Mouse (Mus musculus) midbrain, embryonic 16.5 days (tissue): Measurements from ENCODE around the gene Xpo1. TPM values are rescaled to one million over a fixed set of nuclear protein-coding genes. Genes with fewer than 3 reads are reported as not detected.

ENCODE experiments used
- ATAC-seq: fragments of 200-750 bp; cut with Nextera tagmentation; 2 replicates; pipeline ENCODE4 v1.8.0; 2017; ENCODE audit warnings: moderate TSS enrichment
- H3K27ac ChIP-seq: fragments of 300-500 bp; sonication (generic); 2 replicates; pipeline ENCODE4 v1.5.1; 2014; ENCODE audit warnings: mild to moderate bottlenecking, low read length, mixed read lengths
- H3K27me3 ChIP-seq: fragments of 300-500 bp; sonication (generic); 2 replicates; pipeline ENCODE4 v1.6.1; 2014; ENCODE audit warnings: low read depth, low read length, mixed read lengths; ENCODE audit not compliant: control insufficient read depth, insufficient read depth
- H3K36me3 ChIP-seq: fragments of 300-500 bp; sonication (generic); 2 replicates; pipeline ENCODE4 v1.6.1; 2014; ENCODE audit warnings: mild to moderate bottlenecking, low read length, moderate library complexity, mixed read lengths; ENCODE audit not compliant: control insufficient read depth, insufficient read depth
- H3K4me1 ChIP-seq: fragments of 300-500 bp; sonication (generic); 2 replicates; pipeline ENCODE4 v1.6.1; 2014; ENCODE audit warnings: mild to moderate bottlenecking, low read length, mixed read lengths; ENCODE audit not compliant: control insufficient read depth, insufficient read depth
- H3K4me2 ChIP-seq: fragments of 300-500 bp; sonication (generic); 2 replicates; pipeline ENCODE4 v1.6.1; 2014; ENCODE audit warnings: mild to moderate bottlenecking, low read length, mixed read lengths
- H3K4me3 ChIP-seq: fragments of 300-500 bp; sonication (generic); 2 replicates; pipeline ENCODE4 v1.5.1; 2014; ENCODE audit warnings: low read depth, mild to moderate bottlenecking, low read length, moderate library complexity, mixed read lengths
- H3K9ac ChIP-seq: fragments of 300-500 bp; sonication (generic); 2 replicates; pipeline ENCODE4 v1.6.1; 2014; ENCODE audit warnings: low read depth, low read length, mixed read lengths
- H3K9me3 ChIP-seq: fragments of 300-500 bp; sonication (generic); replicated peaks from 2 replicates; pipeline ENCODE4 v1.6.1; 2014; ENCODE audit warnings: mild to moderate bottlenecking, low read length, mixed read lengths; ENCODE audit not compliant: control insufficient read depth, poor library complexity, severe bottlenecking
- WGBS: fragments of 180-500 bp; shearing (Covaris S2); extraction: QIAGEN DNeasy Blood & Tissue Kit; methylation state at CpG from one replicate; pipeline ENCODE4 v1.1.7; 2014; 5-methylcytosine and 5-hydroxymethylcytosine counted together
- polyA plus RNA-seq: library from polyadenylated mRNA; unstranded; fragments of >200 nt; fragmentation: Nextera tagmentation; extraction: Ambion mirVana; gene quantifications from 2 replicates; pipeline ENCODE4 v1.2.1, GENCODE M21; 2015

Gene Xpo1
- polyA plus RNA-seq, 1 experiment from 2014 or later = 69.7 TPM

DNA sequence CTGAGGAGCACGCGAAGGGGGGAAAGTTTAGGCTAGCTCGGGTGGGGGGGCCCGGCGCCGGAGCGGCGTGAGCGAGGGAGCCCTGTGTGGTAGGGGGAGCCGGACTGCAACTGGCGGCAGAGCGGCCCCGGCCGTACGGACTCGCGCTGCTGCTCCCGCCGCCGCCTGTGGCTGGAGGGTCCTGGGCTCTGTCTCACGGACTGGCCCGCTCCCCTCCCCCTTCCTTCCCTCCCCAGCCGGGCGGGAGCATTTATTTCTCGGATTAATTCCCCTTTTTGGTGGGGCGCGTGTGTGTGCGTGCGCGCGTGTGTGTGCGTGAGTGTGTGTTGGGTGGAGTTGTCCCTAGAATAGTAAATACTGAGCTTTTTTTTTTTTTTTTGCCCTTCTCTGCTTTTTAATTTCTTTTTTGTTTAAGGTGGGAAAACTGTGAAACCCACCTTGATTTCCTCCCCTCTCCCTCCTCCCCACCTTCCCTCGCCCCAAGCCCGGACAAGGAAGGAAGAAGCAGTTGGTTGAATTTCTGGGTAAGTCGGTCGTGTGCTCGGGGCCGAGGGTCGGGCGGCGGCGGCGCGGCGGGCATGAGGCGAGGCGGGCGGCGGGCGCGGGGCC is 457 bp downstream of the Xpo1 start:
- Histone ChIP-seq H3K36me3 (no peaks in the 10 kb centered on the region), H3K9me3 (no peaks in the 10 kb centered on the region), H3K9ac (peak overlapping the region; percentile 97), H3K27me3 (no peaks in the 10 kb centered on the region), H3K4me3 (peak overlapping the region; percentile 82), H3K4me1 (peaks cover 20% of the 10 kb centered on the region), H3K27ac (peak overlapping the region; percentile 100), H3K4me2 (peak overlapping the region; percentile 92)
- ATAC-seq = peak; percentile 61
- 2% methylated on average over 20 of the region's 51 CpGs for WGBS

DNA sequence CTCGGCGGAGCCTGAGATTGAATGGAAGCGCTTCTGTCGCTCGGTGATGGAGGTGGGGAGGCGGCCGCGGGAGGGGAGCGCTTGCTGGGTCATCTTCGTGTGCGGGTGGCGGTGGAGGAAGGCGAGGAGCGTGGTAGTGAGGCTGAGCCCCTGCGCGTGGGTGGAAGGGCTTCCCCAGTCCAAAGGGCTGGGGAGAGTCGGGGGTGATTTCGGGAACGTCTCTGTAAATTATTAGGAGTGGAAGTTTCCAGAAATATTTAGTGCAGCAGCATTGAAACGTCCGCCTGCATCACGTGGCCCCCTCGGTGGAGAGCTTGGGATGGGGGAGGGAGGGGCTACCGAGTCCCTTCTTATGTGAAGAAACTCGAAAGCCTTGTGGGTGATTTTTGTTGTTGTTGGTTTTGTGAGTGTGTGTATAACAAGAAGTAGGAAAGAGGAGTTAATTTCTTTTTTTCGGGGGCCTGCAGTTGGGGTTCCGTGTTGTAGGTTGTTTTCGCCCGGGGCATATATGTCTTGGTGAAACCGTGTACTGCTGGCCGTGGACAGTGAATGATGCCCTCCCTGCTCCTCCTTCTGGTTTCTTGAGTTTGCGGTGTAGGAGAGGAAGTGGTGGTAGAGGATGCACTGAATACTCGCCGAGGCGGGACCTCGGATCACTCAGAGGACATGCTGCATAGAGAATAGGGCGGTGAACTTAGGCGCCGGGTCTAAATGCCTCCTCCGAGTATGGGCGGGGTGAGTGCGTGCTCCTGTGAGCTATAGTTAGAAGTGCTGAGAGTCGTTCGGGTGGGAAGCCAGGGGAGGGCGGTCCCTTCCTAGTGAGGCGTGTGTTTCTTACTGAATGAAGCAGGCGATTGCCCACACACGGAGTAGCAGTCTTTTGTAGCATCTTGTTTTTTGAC is 1.2 kb downstream of the Xpo1 start:
- Histone ChIP-seq H3K4me2 (peak overlapping the region; percentile 92), H3K4me1 (peaks cover 20% of the 10 kb centered on the region), H3K9ac (peak overlapping the region; percentile 97), H3K27ac (peak overlapping the region; percentile 100), H3K4me3 (peak overlapping the region; percentile 82), H3K9me3 (no peaks in the 10 kb centered on the region), H3K36me3 (no peaks in the 10 kb centered on the region), H3K27me3 (no peaks in the 10 kb centered on the region)
- no peak for ATAC-seq
- WGBS = 0% methylated on average over 47 of the region's 48 CpGs

DNA sequence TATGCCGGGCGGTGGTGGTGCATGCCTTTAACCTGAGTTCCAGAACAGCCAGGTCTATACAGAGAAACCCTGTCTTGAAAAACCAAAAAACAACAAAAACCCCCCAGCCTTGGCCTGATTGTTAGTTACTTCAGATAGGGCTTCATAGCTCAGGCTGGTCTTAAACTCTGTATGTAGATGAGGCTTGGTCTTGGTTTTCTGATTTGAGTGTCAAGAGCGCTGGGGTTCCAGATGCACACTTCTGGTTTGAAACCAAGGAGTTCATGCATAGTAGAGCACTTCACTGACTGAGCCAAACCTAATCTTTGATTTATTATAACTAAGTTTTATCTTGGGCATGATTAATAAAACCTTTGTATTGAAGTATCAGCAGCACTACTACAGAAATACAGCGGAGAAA is 3.2 kb downstream of the Xpo1 start:
- WGBS = 91% methylated on average over 4 of the region's 4 CpGs
- no peak overlapping the region for H3K4me2 ChIP-seq

DNA sequence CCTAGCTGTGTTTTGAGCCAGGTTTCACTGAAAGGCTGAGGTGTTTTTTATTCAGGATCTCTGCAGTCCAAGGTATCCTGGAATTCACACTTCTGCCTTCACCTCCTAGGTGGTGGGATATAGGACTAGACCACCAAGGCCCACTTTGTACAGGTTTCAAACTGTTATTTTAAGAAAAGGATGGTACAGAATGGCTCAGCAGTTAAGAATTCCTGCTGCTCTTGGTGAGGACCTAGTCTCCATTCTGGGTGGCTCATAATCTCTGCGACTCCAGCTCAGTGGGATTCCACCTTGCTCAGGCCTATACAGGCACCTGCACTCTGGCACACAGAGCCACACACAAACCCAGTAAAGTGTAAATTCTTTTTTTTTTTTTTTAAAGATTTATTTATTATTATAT is 3.6 kb downstream of the Xpo1 start:
- H3K4me3 ChIP-seq = no peak overlapping the region
- H3K9me3 ChIP-seq = no peaks in the 10 kb centered on the region
- no peak overlapping the region for H3K9ac ChIP-seq
- peaks cover 20% of the 10 kb centered on the region for H3K4me1 ChIP-seq
- no peak overlapping the region for H3K4me2 ChIP-seq
- 75% methylated on average over 1 of the region's 1 CpGs for WGBS
- H3K36me3 ChIP-seq = peaks cover 11% of the 10 kb centered on the region
- H3K27ac ChIP-seq = no peak overlapping the region
- ATAC-seq = no peak
- H3K27me3 ChIP-seq = no peaks in the 10 kb centered on the region

More for the DNA sequence above, 3.2 kb downstream of the Xpo1 start:
- Histone ChIP-seq H3K4me1 (peaks cover 20% of the 10 kb centered on the region), H3K9ac (no peak overlapping the region), H3K27ac (no peak overlapping the region), H3K4me3 (no peak overlapping the region), H3K9me3 (no peaks in the 10 kb centered on the region), H3K36me3 (peaks cover 9% of the 10 kb centered on the region), H3K27me3 (no peaks in the 10 kb centered on the region)
- ATAC-seq = no peak

DNA sequence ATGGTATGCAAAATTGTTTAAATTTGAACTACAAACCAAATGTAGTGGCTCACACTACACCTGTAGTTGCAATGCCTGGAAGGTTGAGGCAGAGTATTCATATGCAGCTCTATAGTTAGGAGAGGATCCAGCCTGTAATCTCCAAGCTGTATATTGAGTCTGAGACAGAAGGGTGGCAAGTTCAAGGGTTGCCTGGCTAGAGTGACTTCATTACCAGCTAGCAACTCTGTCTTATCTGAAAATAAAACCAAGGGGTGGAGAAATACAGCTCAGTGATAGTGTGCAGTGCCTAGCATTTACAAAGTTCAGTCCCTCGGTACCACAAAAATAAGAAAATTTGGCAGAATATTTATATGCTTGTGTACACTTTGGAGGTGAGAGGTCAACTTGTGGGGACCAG is 4.3 kb downstream of the Xpo1 start:
- H3K27me3 ChIP-seq = no peaks in the 10 kb centered on the region
- peaks cover 20% of the 10 kb centered on the region for H3K4me1 ChIP-seq
- H3K27ac ChIP-seq = no peak overlapping the region
- H3K4me3 ChIP-seq = no peak overlapping the region
- H3K9me3 ChIP-seq = no peaks in the 10 kb centered on the region
- 100% methylated on average over 1 of the region's 1 CpGs for WGBS
- no peak overlapping the region for H3K9ac ChIP-seq
- no peak overlapping the region for H3K4me2 ChIP-seq
- ATAC-seq = no peak
- H3K36me3 ChIP-seq = peaks cover 11% of the 10 kb centered on the region

DNA sequence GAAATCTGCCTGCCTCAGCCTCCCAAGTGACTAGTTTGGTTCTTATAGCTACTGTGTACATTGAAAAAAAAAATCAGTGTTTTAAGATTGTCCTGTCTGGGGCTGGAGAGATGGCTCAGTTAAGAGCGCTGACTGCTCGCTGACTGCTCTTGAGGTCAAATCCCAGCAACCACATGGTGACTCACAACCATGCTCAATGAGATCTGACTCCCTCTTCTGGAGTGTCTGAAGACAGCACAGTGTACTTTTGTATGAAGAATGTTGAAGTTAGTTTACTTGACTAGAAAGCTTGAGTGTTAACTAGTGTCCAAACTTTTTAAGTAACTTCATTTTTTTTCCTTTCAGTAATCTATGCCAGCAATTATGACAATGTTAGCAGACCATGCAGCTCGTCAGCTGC is 5.6 kb downstream of the Xpo1 start:
- Histone ChIP-seq H3K4me2 (no peak overlapping the region), H3K27ac (no peak overlapping the region), H3K36me3 (peaks cover 11% of the 10 kb centered on the region), H3K4me1 (peaks cover 20% of the 10 kb centered on the region), H3K9ac (no peak overlapping the region), H3K4me3 (no peak overlapping the region), H3K27me3 (no peaks in the 10 kb centered on the region), H3K9me3 (no peaks in the 10 kb centered on the region)
- ATAC-seq = no peak
- WGBS = 78% methylated on average over 3 of the region's 3 CpGs

DNA sequence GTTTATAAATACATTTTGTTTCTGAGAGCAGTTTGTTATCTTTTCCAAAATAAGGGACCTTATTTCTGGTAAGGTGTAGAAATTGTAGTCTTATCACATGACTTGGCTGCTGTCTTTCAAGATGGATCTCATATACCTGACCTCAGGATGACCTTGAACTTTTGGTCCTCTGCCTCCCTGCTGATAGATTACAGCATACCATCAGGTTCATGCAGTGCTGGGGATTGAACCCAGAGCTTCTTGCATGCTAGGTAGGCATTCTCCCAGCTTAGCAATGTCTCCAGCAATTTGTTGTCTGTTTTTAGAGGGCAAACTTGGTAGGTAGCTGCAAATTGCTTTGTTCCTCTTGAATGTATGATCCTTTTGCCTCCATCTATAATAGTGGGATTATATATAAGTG is 9.1 kb downstream of the Xpo1 start:
- no peak overlapping the region for H3K4me2 ChIP-seq

DNA sequence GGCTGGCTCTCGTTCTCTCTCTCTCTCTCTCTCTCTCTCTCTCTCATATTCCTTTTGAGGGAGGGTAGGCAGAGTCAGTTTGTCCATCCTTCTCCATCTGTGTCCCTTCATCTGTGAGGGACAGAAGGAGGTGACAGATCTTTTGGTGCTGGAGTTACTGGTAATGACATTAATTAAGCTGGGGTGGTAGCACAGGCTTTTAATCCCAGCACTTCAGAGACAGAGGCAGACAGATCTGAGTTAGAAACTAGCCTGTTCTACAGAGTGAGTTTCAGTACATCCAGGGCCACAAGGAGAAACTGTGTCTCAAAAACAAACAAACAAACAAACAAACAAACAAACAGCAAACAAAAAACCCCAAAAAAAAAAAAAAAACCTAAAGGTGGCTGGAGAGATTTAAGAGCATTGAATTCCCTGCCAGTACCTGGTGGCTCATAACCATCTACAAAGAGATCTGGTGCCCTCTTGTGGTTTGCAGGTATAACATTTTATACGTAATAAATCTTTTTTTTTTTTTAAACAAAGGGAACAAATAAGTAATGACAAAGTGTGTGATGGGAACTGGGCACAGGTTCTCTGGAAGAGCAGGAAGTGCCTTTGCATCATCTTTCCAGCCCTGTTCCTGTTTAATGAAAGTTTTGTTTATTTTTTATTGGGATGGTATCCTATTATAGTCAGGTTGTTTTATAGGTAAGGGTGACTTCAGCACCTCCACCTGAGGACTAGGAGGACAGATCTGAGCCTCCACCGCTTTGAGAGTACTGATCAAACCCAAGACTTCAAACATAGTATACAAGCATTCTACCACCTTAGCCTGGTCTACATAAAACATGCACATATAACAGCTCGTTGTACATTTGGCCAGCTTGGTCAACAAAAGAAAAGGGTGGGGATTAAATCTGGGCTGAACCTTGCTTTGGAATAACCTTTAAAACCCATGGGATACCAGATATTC is 16.2 kb downstream of the Xpo1 start:
- no peak overlapping the region for H3K4me3 ChIP-seq
- peak; percentile 66; the same call in 1 of the 2 replicates for ATAC-seq
- no peak overlapping the region for H3K4me2 ChIP-seq
- no peaks in the 10 kb centered on the region for H3K4me1 ChIP-seq
- peaks cover 16% of the 10 kb centered on the region for H3K36me3 ChIP-seq
- H3K27ac ChIP-seq = no peak overlapping the region
- H3K9me3 ChIP-seq = no peaks in the 10 kb centered on the region
- H3K9ac ChIP-seq = no peak overlapping the region
- H3K27me3 ChIP-seq = no peaks in the 10 kb centered on the region
- WGBS = 72% methylated on average over 4 of the region's 4 CpGs

More for the DNA sequence above, 9.1 kb downstream of the Xpo1 start:
- no peak overlapping the region for H3K27ac ChIP-seq
- ATAC-seq = no peak
- no peak overlapping the region for H3K9ac ChIP-seq
- peaks cover 13% of the 10 kb centered on the region for H3K36me3 ChIP-seq
- H3K4me3 ChIP-seq = no peak overlapping the region
- no peaks in the 10 kb centered on the region for H3K4me1 ChIP-seq
- no peaks in the 10 kb centered on the region for H3K9me3 ChIP-seq
- H3K27me3 ChIP-seq = no peaks in the 10 kb centered on the region
